Mouse (Mus musculus) heart, adult 2 months (tissue): ENCODE results near the gene Sorbs1. TPM values are rescaled to one million over a fixed set of nuclear protein-coding genes. Genes with fewer than 3 reads are reported as not detected.

ENCODE experiments used
- DNase-seq, 2 experiments: peaks; one replicate each; pipeline ENCODE4 v3.0.0; 2021
- H3K27ac ChIP-seq: fragments of 200-600 bp; 2 replicates; pipeline ENCODE4 v1.8.1; 2022
- H3K27me3 ChIP-seq: fragments of 200-500 bp; 2 replicates; pipeline ENCODE4 v1.6.1; 2012; ENCODE audit warnings: mild to moderate bottlenecking, low read length, inconsistent platforms, mixed read lengths; ENCODE audit not compliant: control insufficient read depth, insufficient read depth
- H3K36me3 ChIP-seq: fragments of 200-500 bp; 2 replicates; pipeline ENCODE4 v1.6.1; 2012; ENCODE audit warnings: low read length, inconsistent platforms; ENCODE audit not compliant: control insufficient read depth, insufficient read depth
- H3K4me1 ChIP-seq: fragments of 200-500 bp; 2 replicates; pipeline ENCODE4 v1.6.1; 2011; ENCODE audit warnings: low read length; ENCODE audit not compliant: control insufficient read depth, insufficient read depth
- H3K4me3 ChIP-seq: fragments of 200-600 bp; 2 replicates; pipeline ENCODE4 v1.8.1; 2022
- H3K79me2 ChIP-seq: fragments of 200-500 bp; replicated peaks from 2 replicates; pipeline ENCODE4 v1.6.1; 2012; ENCODE audit warnings: mild to moderate bottlenecking, inconsistent platforms, low read length, moderate library complexity, mixed read lengths; ENCODE audit not compliant: control insufficient read depth, insufficient read depth
- H3K9ac ChIP-seq: fragments of 200-500 bp; 2 replicates; pipeline ENCODE4 v1.6.1; 2012; ENCODE audit warnings: low read depth, mild to moderate bottlenecking, control low read depth, inconsistent platforms, low read length, mixed read lengths
- CTCF ChIP-seq: fragments of 200-600 bp; IDR thresholded peaks from 2 replicates; pipeline ENCODE4 v1.8.1; 2022; ENCODE audit warnings: antibody characterized with exemption, mild to moderate bottlenecking, moderate library complexity
- EP300 ChIP-seq: fragments of 200-500 bp; IDR thresholded peaks from 2 replicates; pipeline ENCODE4 v1.6.1; 2011; ENCODE audit warnings: low read depth, low read length, control low read depth; ENCODE audit not compliant: insufficient read depth
- POLR2A ChIP-seq: fragments of 200-500 bp; IDR thresholded peaks from 2 replicates; pipeline ENCODE4 v1.6.1; 2011; ENCODE audit warnings: mild to moderate bottlenecking, low read depth, low read length, control low read depth; ENCODE audit not compliant: insufficient read depth
- WGBS: fragments of 180-500 bp; shearing (Covaris S2); methylation state at CpG from one replicate; pipeline ENCODE4 v1.1.7; 2018; 5-methylcytosine and 5-hydroxymethylcytosine counted together
- intact Hi-C: fragments of 180-260 bp; cut with DNase I; formaldehyde crosslinking; loops from one replicate; pipeline ENCODE4 v1.15.1; 2025
- polyA plus RNA-seq: library from polyadenylated mRNA; depleted of rRNA; stranded (reverse); fragments of >200 nt; gene quantifications from 2 replicates; pipeline ENCODE4 v1.2.3, GENCODE M21; 2012
- total RNA-seq, 2 experiments: library from RNA; stranded (reverse); gene quantifications; 2 replicates each; pipeline ENCODE4 v1.2.3; 2021

The Sorbs1 gene
- total and polyA plus RNA-seq, 3 experiments = 185 to 971 (median 638) TPM

GRCm38 (mm10) chr19:40523431-40524005 lies 9.9 kb upstream of the Sorbs1 start:
- Histone ChIP-seq H3K27ac (no peak overlapping the region), H3K9ac (no peak overlapping the region), H3K79me2 (no peaks in the 10 kb centered on the region), H3K4me1 (peaks cover 2% of the 10 kb centered on the region), H3K36me3 (no peaks in the 10 kb centered on the region), H3K27me3 (no peaks in the 10 kb centered on the region), H3K4me3 (no peak overlapping the region)
- intact Hi-C loops = no loop called here
- no peak for DNase-seq
- WGBS = 67% methylated on average over 8 of the region's 8 CpGs
- TF ChIP-seq CTCF (no peak), POLR2A (no peak), EP300 (no peak)

- intact Hi-C loops = no loop called here
- H3K79me2 ChIP-seq = no peaks in the 10 kb centered on the region
- no peak overlapping the region for H3K4me3 ChIP-seq
- no peaks in the 10 kb centered on the region for H3K27me3 ChIP-seq
- no peak overlapping the region for H3K27ac ChIP-seq
- no peak for TF ChIP-seq EP300
- no peak for TF ChIP-seq POLR2A
- no peak for TF ChIP-seq CTCF
- no peak for DNase-seq
- no peaks in the 10 kb centered on the region; the same call in 1 of the 2 replicates for H3K4me1 ChIP-seq
- WGBS = 76% methylated on average over 5 of the region's 5 CpGs
- no peak overlapping the region for H3K9ac ChIP-seq
- no peaks in the 10 kb centered on the region for H3K36me3 ChIP-seq
Measured at GRCm38 (mm10) chr19:40520403-40520802, 6.8 kb upstream of the Sorbs1 start.

GRCm38 (mm10) chr19:40518706-40519105 lies 5.1 kb upstream of the Sorbs1 start:
- H3K9ac ChIP-seq = no peak overlapping the region
- no peaks in the 10 kb centered on the region for H3K27me3 ChIP-seq
- intact Hi-C loops = no loop called here
- H3K27ac ChIP-seq = no peak overlapping the region
- no peaks in the 10 kb centered on the region; the same call in 1 of the 2 replicates for H3K4me1 ChIP-seq
- H3K79me2 ChIP-seq = no peaks in the 10 kb centered on the region
- no peak overlapping the region for H3K4me3 ChIP-seq
- no peaks in the 10 kb centered on the region for H3K36me3 ChIP-seq
- WGBS = 80% methylated on average over 1 of the region's 1 CpGs
- no peak for DNase-seq
- TF ChIP-seq CTCF (no peak), POLR2A (no peak), EP300 (no peak)

DNA sequence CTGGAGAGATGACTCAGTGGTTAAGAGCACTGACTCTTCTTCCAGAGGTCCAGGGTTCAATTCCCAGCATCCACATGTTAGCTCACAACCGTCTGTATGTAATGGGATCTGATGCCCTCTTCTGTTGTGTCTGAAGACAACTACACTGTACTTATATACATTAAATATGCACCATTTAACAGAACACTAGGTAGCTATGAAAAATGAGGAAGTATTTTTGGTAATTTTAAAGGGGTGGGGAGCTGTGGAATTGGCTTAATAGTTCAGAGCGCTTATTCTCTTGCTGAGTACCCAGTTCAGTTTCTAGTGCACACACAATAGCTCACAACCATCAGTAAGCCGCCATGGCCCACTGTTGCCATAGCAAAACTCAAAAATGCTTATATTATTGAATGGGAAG lies 2.0 kb upstream of the Sorbs1 start:
- H3K4me3 ChIP-seq = no peak overlapping the region
- no peaks in the 10 kb centered on the region for H3K79me2 ChIP-seq
- intact Hi-C loops = no loop called here
- DNase-seq = no peak
- H3K36me3 ChIP-seq = no peaks in the 10 kb centered on the region
- H3K4me1 ChIP-seq = peaks cover 2% of the 10 kb centered on the region
- 92% methylated on average over 3 of the region's 3 CpGs for WGBS
- no peak overlapping the region for H3K27ac ChIP-seq
- no peak overlapping the region for H3K9ac ChIP-seq
- no peak for TF ChIP-seq POLR2A
- TF ChIP-seq CTCF = no peak
- no peak for TF ChIP-seq EP300
- no peaks in the 10 kb centered on the region for H3K27me3 ChIP-seq

DNA sequence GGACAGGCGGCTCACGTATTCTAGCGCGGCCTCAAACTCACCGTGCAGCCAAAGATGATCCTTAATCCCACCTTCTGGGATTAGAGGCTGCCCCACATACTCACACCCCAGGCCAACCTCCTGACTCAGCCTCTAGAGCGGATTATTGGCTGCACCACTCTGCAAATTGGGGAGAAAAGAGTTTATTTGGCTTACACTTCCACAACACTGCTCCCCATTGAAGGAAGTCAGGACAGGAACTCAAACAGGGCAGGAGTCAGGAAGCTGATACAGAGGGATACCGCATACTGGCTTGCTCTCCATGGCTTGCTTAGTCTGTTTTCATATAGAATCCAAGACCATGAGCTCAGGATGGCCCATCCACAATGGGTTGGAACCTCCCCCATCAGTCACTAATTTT lies 797 bp upstream of the Sorbs1 start:
- no peaks in the 10 kb centered on the region for H3K27me3 ChIP-seq
- 74% methylated on average over 7 of the region's 7 CpGs for WGBS
- no peaks in the 10 kb centered on the region; the same call in 1 of the 2 replicates for H3K36me3 ChIP-seq
- peaks cover 7% of the 10 kb centered on the region for H3K4me1 ChIP-seq
- intact Hi-C loops = no loop called here
- no peaks in the 10 kb centered on the region for H3K79me2 ChIP-seq
- no peak overlapping the region for H3K9ac ChIP-seq
- no peak overlapping the region for H3K4me3 ChIP-seq
- DNase-seq = no peak
- no peak overlapping the region for H3K27ac ChIP-seq
- TF ChIP-seq POLR2A (no peak), CTCF (no peak), EP300 (no peak)
